Mouse (Mus musculus): ENCODE data around the gene Pin1.

The Pin1 gene

DNA sequence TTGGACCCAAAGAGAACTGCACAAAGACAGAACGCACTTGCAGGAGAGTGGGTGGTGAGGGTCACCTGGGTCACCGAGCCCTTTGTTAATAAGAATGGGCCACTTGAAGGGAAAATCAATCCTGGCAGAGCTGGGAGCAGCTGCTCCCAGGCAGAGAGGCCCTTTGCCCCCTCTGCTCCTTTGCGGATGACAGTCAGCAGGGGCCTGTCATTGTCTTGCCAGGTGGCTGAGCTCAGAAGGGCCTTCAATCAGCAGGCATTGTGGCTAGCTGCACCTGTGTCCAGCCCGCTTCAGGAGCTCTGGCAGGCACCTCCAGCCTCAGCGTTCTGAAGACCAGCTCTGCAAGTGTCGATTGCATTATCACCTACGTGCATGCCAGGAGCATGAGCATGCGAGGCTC lies 45.6 kb downstream of the Pin1 start:
- DNase-seq (ENCODE audit: extremely low spot score, low spot score) = peak; percentile 73

DNA sequence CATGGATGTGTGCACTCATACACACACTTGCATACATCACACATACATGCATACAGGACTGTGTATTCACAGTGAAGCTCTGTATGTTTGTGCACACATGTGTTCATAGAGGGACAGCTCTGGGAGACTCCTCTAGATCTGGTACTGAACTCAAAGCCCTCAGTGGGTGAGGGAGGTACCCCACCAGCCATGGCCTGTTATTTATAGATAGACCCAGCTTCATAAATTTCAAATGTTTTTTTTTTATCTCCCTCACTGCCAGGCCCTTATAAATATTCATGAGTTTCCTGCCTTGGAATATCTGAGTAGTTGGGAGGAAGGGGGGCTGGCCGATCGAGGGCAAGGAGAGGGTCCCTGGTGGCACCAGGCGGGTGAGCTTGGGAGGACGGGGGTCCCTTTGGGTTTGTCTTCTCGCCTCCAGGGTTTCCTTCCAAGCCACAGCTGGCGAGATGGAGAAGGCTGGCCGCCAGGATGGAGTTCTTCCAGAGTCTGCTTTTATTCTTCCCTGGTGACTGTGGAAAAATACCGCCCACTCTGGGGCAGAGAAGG lies 52.0 kb downstream of the Pin1 start:
- DNase-seq (ENCODE audit: extremely low spot score, low spot score) = no peak

DNA sequence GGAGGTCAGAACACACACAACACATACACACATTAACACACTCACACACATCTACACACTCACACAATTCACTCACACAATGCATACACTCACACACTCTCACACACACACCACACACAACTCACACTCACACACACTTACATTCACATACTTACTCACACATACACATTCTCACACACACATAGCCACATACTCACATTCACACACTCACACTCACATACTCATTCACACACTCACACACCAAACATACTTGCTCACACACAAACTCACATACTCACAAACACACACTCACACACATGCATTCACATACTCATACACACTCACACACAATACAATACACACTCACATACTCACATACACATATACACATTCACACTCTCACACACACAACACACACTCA lies 53.5 kb downstream of the Pin1 start:
- no peak for DNase-seq (ENCODE audit: extremely low spot score, low spot score)

- no peak for DNase-seq (ENCODE audit: extremely low spot score, low spot score)
These were observed 54.1 kb downstream of the Pin1 start for GRCm38 (mm10) chr9:20705981-20706380.

DNA sequence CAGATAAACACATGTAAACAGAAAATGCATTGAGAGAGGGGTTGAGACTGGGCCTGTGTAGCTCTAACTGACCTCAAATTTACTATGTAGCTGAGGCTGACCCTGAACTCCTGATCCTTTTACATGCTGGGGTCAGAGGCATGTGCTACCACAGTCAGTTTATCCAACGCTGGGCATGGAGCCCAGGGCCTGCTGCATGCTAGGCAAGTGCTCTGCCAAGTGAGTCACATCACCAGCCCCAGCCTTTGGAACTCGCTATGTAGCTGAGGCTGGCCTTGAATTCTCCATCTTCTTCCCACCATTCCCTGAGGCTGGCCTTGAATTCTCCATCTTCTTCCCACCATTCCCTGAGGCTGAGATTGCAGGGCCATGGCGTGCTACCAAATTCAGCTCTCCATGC lies 58.6 kb downstream of the Pin1 start:
- no peak for DNase-seq (ENCODE audit: extremely low spot score, low spot score)

DNA sequence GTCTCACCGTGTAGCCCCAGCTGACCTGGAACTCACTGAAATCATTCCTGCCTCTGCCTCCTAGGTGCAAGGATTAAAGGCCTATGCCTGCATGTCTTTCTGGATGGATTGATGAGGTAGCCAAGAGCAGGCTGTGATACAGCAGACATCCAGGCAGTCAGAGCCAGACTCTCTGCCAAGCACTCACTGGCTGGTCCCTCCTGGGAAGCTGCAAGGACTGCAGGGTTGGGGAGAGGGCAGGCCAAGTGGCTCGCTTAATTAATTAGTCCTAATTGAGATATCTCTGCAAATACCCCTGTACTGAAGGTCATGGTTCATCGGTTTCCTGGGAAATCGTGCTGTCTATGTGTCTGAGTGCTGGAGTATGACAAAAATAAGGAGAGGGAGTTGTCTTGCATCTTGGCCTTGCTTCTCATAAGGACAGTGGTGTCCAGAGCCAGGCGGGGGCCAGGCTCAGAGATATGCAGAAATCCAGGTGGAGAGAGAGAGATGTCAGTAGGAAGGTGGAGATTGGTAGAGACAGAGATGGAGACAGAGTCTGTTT lies 61.1 kb downstream of the Pin1 start:
- no peak for DNase-seq (ENCODE audit: extremely low spot score, low spot score)

GRCm38 (mm10) chr9:20713478-20713987 lies 61.6 kb downstream of the Pin1 start:
- no peak for DNase-seq (ENCODE audit: extremely low spot score, low spot score)

DNA sequence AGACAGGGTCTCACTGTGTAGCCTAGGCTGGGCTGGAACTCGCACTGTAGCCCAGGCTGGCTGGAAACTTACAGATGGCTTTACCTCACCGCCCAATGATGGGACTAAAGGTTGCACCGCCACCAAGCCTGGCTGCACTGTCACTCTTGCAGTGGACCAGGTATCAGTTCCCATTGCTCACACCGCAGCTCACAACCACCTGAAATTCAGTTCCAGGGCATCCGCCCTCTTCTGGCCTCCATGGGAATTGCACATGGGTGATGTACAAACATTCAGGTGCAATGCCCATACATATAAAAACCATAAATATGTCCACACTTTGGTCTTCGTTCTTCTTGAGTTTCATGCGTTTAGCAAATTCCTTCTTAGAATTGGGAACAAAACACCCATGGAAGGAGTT lies 63.4 kb downstream of the Pin1 start:
- DNase-seq (ENCODE audit: extremely low spot score, low spot score) = no peak

Data from neural tube, embryonic 10.5 days (tissue).